Mouse (Mus musculus) CH12.LX (cell line): Measurements from ENCODE around the gene Rdh9.

Source experiments
- CHD2 ChIP-seq: IDR thresholded peaks from 2 replicates; pipeline ENCODE4 v1.6.1; 2011; ENCODE audit warnings: low read length, improper control_type of control experiment
- CTCF ChIP-seq, 2 experiments: IDR thresholded peaks in 1 of 2; conservative IDR thresholded peaks in 1 of 2; 2 replicates each; pipeline ENCODE4 v1.5.1; 2011 to 2012; ENCODE audit warnings: low read depth in 2 of 2, low read length in 2 of 2, improper control_type of control experiment in 1 of 2, inconsistent platforms in 1 of 2, mild to moderate bottlenecking in 1 of 2, moderate library complexity in 1 of 2
- ELF1 ChIP-seq: IDR thresholded peaks from 2 replicates; pipeline ENCODE4 v1.6.1; 2014; ENCODE audit warnings: low read depth, mild to moderate bottlenecking, inconsistent platforms, low read length, improper control_type of control experiment
- EP300 ChIP-seq: IDR thresholded peaks from 2 replicates; pipeline ENCODE4 v1.6.1; 2011; ENCODE audit warnings: low read length, improper control_type of control experiment
- MAFK ChIP-seq: IDR thresholded peaks from 2 replicates; pipeline ENCODE4 v1.6.1; 2011; ENCODE audit warnings: low read length, improper control_type of control experiment; ENCODE audit not compliant: insufficient replicate concordance
- MAZ ChIP-seq: IDR thresholded peaks from 2 replicates; pipeline ENCODE4 v1.6.1; 2012; ENCODE audit warnings: low read depth, mild to moderate bottlenecking, inconsistent platforms, low read length, improper control_type of control experiment, moderate library complexity
- MEF2A ChIP-seq: IDR thresholded peaks from 2 replicates; pipeline ENCODE4 v1.6.1; 2014; ENCODE audit warnings: low read depth, mild to moderate bottlenecking, inconsistent platforms, low read length, improper control_type of control experiment, borderline replicate concordance
- MXI1 ChIP-seq: IDR thresholded peaks from 2 replicates; pipeline ENCODE4 v1.6.1; 2011; ENCODE audit warnings: mild to moderate bottlenecking, low read depth, low read length, improper control_type of control experiment
- POLR2A ChIP-seq: IDR thresholded peaks from 2 replicates; pipeline ENCODE4 v1.6.1; 2011; ENCODE audit warnings: low read depth, mild to moderate bottlenecking, improper control_type of control experiment, low read length
- ZMIZ1 ChIP-seq: IDR thresholded peaks from 2 replicates; pipeline ENCODE4 v1.6.1; 2012; ENCODE audit warnings: low read depth, mild to moderate bottlenecking, inconsistent platforms, low read length, improper control_type of control experiment

GRCm38 (mm10) chr10:127734434-127734833 is 41.8 kb upstream of the Rdh9 start:
- TF ChIP-seq MAFK (no peak), CTCF (conservative IDR thresholded peaks at IDR 0.05 in 1 of 2, IDR thresholded peaks at IDR 0.05 in 1 of 2; ENCODE audit: low read depth in 2 of 2, low read length in 2 of 2) (peak; percentile 17 to 91; a peak in 2 of 4 replicates), POLR2A (no peak), MEF2A (no peak), EP300 (no peak), MXI1 (peak; percentile 83), MAZ (no peak), ELF1 (no peak), ZMIZ1 (no peak), CHD2 (no peak)
